Mouse (Mus musculus) midbrain, embryonic 10.5 days (tissue): ENCODE data around the gene Naa40. TPM values are rescaled to one million over a fixed set of nuclear protein-coding genes. Genes with fewer than 3 reads are reported as not detected.

Source experiments
- DNase-seq: peaks from one replicate; pipeline ENCODE4 v3.0.0-alpha.2; 2017; ENCODE audit warnings: low spot score
- H3K27ac ChIP-seq: fragments of 300-500 bp; sonication (generic); replicated peaks from 2 replicates; pipeline ENCODE4 v1.5.1; 2016; ENCODE audit warnings: mild to moderate bottlenecking
- H3K27me3 ChIP-seq: fragments of 300-500 bp; sonication (generic); 2 replicates; pipeline ENCODE4 v1.6.1; 2016; ENCODE audit warnings: low read depth, mild to moderate bottlenecking; ENCODE audit not compliant: poor library complexity, severe bottlenecking
- H3K36me3 ChIP-seq: fragments of 300-500 bp; sonication (generic); 2 replicates; pipeline ENCODE4 v1.6.1; 2016; ENCODE audit warnings: mild to moderate bottlenecking, moderate library complexity
- H3K4me1 ChIP-seq: fragments of 300-500 bp; sonication (generic); 2 replicates; pipeline ENCODE4 v1.6.1; 2016
- H3K4me3 ChIP-seq: fragments of 300-500 bp; sonication (generic); 2 replicates; pipeline ENCODE4 v1.5.1; 2016; ENCODE audit warnings: mild to moderate bottlenecking, moderate library complexity
- H3K9me3 ChIP-seq: fragments of 300-500 bp; sonication (generic); replicated peaks from 2 replicates; pipeline ENCODE4 v1.6.1; 2016; ENCODE audit warnings: mild to moderate bottlenecking
- WGBS: fragments of 180-500 bp; shearing (Covaris S2); methylation state at CpG from one replicate; pipeline ENCODE4 v1.1.7; 2016; 5-methylcytosine and 5-hydroxymethylcytosine counted together
- polyA plus RNA-seq: library from polyadenylated mRNA; unstranded; fragments of >200 nt; fragmentation: Nextera tagmentation; extraction: Ambion mirVana; gene quantifications from 2 replicates; pipeline ENCODE4 v1.2.1, GENCODE M21; 2016

Naa40 gene
- polyA plus RNA-seq, 1 experiment from 2014 or later = 105 TPM

DNA sequence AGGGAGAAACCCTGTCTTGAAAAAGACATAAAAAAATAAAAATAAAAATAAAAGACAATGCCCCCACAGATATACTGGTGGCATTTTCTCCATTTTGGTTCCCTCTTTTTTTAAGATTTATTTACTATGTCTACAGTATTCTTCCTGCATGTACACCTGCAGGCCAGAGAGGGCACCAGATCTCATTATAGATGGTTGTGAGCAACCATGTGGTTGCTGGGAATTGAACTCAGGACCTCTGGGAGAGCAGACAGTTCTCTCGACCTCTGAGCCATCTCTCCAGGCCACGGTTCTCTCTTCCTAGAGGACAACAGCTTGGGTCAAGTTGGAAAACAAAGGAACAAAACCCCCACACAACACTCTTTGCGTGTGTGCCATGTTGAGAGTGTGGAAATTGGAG lies 21.0 kb upstream of the Naa40 start:
- Histone ChIP-seq H3K4me3 (no peak overlapping the region), H3K9me3 (peaks cover 5% of the 10 kb centered on the region; the same call in 1 of the 2 replicates), H3K27me3 (no peaks in the 10 kb centered on the region), H3K4me1 (peaks cover 37% of the 10 kb centered on the region), H3K27ac (no peak overlapping the region), H3K36me3 (no peaks in the 10 kb centered on the region)
- DNase-seq = no peak
- 93% methylated on average over 3 of the region's 3 CpGs for WGBS

- Histone ChIP-seq H3K27me3 (no peaks in the 10 kb centered on the region), H3K36me3 (no peaks in the 10 kb centered on the region), H3K4me1 (peaks cover 32% of the 10 kb centered on the region), H3K9me3 (peaks cover 5% of the 10 kb centered on the region; the same call in 1 of the 2 replicates), H3K4me3 (no peak overlapping the region), H3K27ac (no peak overlapping the region)
- WGBS = 86% methylated on average over 1 of the region's 1 CpGs
- no peak for DNase-seq
These were observed 20.5 kb upstream of the Naa40 start for GRCm38 (mm10) chr19:7261476-7261875.

- WGBS = 89% methylated on average over 5 of the region's 5 CpGs
These were observed 16.9 kb upstream of the Naa40 start for GRCm38 (mm10) chr19:7257881-7258280.

GRCm38 (mm10) chr19:7246021-7246420 lies 5.0 kb upstream of the Naa40 start:
- WGBS = 96% methylated on average over 3 of the region's 3 CpGs
- Histone ChIP-seq H3K4me3 (no peak overlapping the region), H3K36me3 (no peaks in the 10 kb centered on the region), H3K27me3 (peaks cover 20% of the 10 kb centered on the region), H3K27ac (no peak overlapping the region), H3K9me3 (no peaks in the 10 kb centered on the region), H3K4me1 (peaks cover 7% of the 10 kb centered on the region)
- no peak for DNase-seq

More at GRCm38 (mm10) chr19:7257881-7258280, 16.9 kb upstream of the Naa40 start:
- H3K4me1 ChIP-seq = no peaks in the 10 kb centered on the region
- no peak for DNase-seq
- H3K27ac ChIP-seq = no peak overlapping the region
- H3K27me3 ChIP-seq = no peaks in the 10 kb centered on the region
- no peaks in the 10 kb centered on the region for H3K36me3 ChIP-seq
- H3K9me3 ChIP-seq = peaks cover 5% of the 10 kb centered on the region; the same call in 1 of the 2 replicates
- no peak overlapping the region for H3K4me3 ChIP-seq

GRCm38 (mm10) chr19:7240291-7240690 lies 692 bp downstream of the Naa40 start:
- DNase-seq = no peak
- 7% methylated on average over 13 of the region's 13 CpGs for WGBS

GRCm38 (mm10) chr19:7239574-7239973 lies 1.4 kb downstream of the Naa40 start:
- WGBS = 94% methylated on average over 3 of the region's 3 CpGs
- peak overlapping the region; percentile 87 for H3K4me3 ChIP-seq
- H3K27ac ChIP-seq = no peak overlapping the region
- H3K36me3 ChIP-seq = peaks cover 38% of the 10 kb centered on the region
- H3K9me3 ChIP-seq = no peaks in the 10 kb centered on the region
- H3K27me3 ChIP-seq = peaks cover 20% of the 10 kb centered on the region
- no peak for DNase-seq
- peaks cover 28% of the 10 kb centered on the region for H3K4me1 ChIP-seq

More at GRCm38 (mm10) chr19:7240291-7240690, 692 bp downstream of the Naa40 start:
- Histone ChIP-seq H3K4me3 (peak overlapping the region; percentile 87), H3K9me3 (no peaks in the 10 kb centered on the region), H3K27me3 (peaks cover 20% of the 10 kb centered on the region), H3K36me3 (peaks cover 35% of the 10 kb centered on the region), H3K27ac (peak overlapping the region; percentile 96), H3K4me1 (peaks cover 28% of the 10 kb centered on the region)

DNA sequence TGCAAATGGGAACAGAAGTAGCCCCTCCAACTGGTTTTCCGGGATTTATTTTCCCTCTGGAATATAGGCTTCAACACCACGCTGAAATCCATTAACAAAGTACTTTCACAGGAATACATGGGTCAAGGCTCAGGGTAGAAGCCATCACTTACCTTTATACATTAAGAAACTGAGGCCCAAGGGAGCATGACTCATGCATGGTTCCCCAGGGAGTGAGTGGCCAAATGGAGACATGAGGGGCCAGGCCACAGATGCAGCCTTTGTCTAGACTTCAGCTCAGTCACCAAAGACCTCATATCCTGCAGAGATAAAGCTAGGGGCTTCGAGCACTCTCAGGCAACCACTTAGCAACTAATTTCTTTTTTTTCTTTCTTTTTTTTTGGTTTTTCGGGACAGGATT lies 4.2 kb downstream of the Naa40 start:
- Histone ChIP-seq H3K27ac (no peak overlapping the region), H3K9me3 (no peaks in the 10 kb centered on the region), H3K4me1 (peaks cover 27% of the 10 kb centered on the region), H3K27me3 (peaks cover under 1% of the 10 kb centered on the region; the same call in 1 of the 2 replicates), H3K4me3 (no peak overlapping the region), H3K36me3 (peaks cover 66% of the 10 kb centered on the region)
- no peak for DNase-seq
- WGBS = 96% methylated on average over 4 of the region's 4 CpGs

GRCm38 (mm10) chr19:7236011-7236410 lies 5.0 kb downstream of the Naa40 start:
- H3K27me3 ChIP-seq = no peaks in the 10 kb centered on the region
- H3K4me1 ChIP-seq = peaks cover 21% of the 10 kb centered on the region
- peaks cover 73% of the 10 kb centered on the region for H3K36me3 ChIP-seq
- H3K27ac ChIP-seq = no peak overlapping the region
- 98% methylated on average over 2 of the region's 2 CpGs for WGBS
- H3K9me3 ChIP-seq = no peaks in the 10 kb centered on the region
- no peak overlapping the region for H3K4me3 ChIP-seq
- no peak for DNase-seq

DNA sequence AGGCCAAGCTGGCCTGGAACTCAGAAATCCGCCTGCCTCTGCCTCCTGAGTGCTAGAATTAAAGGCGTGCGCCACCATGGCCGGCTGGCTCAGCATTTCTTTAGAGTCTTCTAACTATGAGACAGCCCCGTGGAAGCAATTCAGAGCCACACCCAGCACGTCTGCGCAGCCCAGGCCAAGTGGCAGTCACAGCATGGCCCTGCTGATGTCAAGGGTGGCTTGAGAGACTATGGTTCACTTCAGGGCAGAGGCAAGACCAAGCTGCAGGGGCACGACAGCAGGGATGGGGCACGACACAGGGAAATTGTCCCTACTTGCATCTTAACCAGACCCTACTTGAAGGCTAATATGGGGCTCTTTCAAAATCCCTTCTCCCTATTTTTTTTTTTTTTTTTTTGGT lies 5.5 kb downstream of the Naa40 start:
- H3K4me1 ChIP-seq = peaks cover 20% of the 10 kb centered on the region
- H3K27ac ChIP-seq = no peak overlapping the region
- no peak overlapping the region for H3K4me3 ChIP-seq
- H3K27me3 ChIP-seq = no peaks in the 10 kb centered on the region
- H3K9me3 ChIP-seq = no peaks in the 10 kb centered on the region
- H3K36me3 ChIP-seq = peaks cover 79% of the 10 kb centered on the region
- no peak for DNase-seq
- 91% methylated on average over 9 of the region's 9 CpGs for WGBS

DNA sequence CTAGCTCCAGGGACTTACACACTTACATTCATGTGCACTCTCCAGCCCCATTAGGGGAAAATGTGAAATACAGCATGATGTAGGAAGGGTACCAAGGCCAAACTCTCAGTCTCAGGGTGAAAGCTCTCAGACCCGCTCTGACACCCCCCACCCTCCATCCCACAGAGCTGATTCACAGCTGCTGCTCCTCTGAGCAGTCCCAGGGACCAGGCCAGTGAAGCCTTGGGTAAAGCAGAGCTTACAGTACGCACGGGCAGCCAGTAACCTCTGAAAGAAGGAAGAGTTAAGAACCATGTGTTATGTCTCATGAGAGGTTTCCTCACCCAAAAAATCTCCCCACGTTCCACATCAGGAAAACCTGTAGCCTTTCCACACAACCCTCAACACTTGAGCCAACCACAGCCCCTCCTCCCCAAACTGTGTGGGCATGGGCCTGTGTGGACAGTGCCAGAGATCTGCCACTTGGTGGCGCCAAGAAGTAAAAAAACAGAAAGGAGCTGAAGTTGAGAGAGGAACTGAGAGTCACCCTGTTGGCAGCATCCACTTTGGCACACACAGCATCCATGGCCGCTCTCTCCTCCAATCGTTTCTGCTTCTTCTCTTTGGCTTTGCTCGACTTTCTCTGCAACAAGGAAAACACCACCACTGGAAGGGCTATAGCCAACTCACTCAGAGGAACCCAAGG lies 6.3 kb downstream of the Naa40 start:
- H3K36me3 ChIP-seq = peaks cover 87% of the 10 kb centered on the region

GRCm38 (mm10) chr19:7226511-7226914 lies 14.5 kb downstream of the Naa40 start:
- WGBS = 76% methylated on average over 6 of the region's 6 CpGs
- H3K36me3 ChIP-seq = peaks cover 73% of the 10 kb centered on the region
- no peak overlapping the region for H3K27ac ChIP-seq
- no peak for DNase-seq
- H3K27me3 ChIP-seq = no peaks in the 10 kb centered on the region
- H3K4me3 ChIP-seq = no peak overlapping the region
- no peaks in the 10 kb centered on the region for H3K4me1 ChIP-seq
- H3K9me3 ChIP-seq = peaks cover 7% of the 10 kb centered on the region; the same call in 1 of the 2 replicates

More for the DNA sequence above, 6.3 kb downstream of the Naa40 start:
- H3K27me3 ChIP-seq = no peaks in the 10 kb centered on the region
- no peak overlapping the region for H3K4me3 ChIP-seq
- peak; percentile 66 for DNase-seq
- WGBS = 58% methylated on average over 8 of the region's 8 CpGs
- no peaks in the 10 kb centered on the region for H3K9me3 ChIP-seq
- no peak overlapping the region for H3K27ac ChIP-seq
- H3K4me1 ChIP-seq = peaks cover 12% of the 10 kb centered on the region

GRCm38 (mm10) chr19:7225096-7225690 lies 15.8 kb downstream of the Naa40 start:
- no peak overlapping the region for H3K4me3 ChIP-seq
- DNase-seq = no peak
- no peak overlapping the region for H3K27ac ChIP-seq
- WGBS = 89% methylated on average over 9 of the region's 9 CpGs
- peaks cover 60% of the 10 kb centered on the region for H3K36me3 ChIP-seq
- peaks cover 9% of the 10 kb centered on the region; the same call in 1 of the 2 replicates for H3K9me3 ChIP-seq
- H3K27me3 ChIP-seq = no peaks in the 10 kb centered on the region
- H3K4me1 ChIP-seq = no peaks in the 10 kb centered on the region

- no peak overlapping the region for H3K4me3 ChIP-seq
- H3K36me3 ChIP-seq = peaks cover 50% of the 10 kb centered on the region
- H3K27me3 ChIP-seq = no peaks in the 10 kb centered on the region
- no peak for DNase-seq
- peaks cover 9% of the 10 kb centered on the region; the same call in 1 of the 2 replicates for H3K9me3 ChIP-seq
- no peaks in the 10 kb centered on the region for H3K4me1 ChIP-seq
- 81% methylated on average over 3 of the region's 3 CpGs for WGBS
- no peak overlapping the region for H3K27ac ChIP-seq
These were observed 16.7 kb downstream of the Naa40 start for GRCm38 (mm10) chr19:7224253-7224652.
